Mouse (Mus musculus) layer of hippocampus, adult 2 months (tissue): ENCODE results near the gene Nfasc. TPM values are rescaled to one million over a fixed set of nuclear protein-coding genes. Genes with fewer than 3 reads are reported as not detected.

Experiments
- DNase-seq, 2 experiments: peaks; one replicate each; pipeline ENCODE4 v3.0.0; 2022; ENCODE audit warnings: low spot score in 2 of 2
- H3K27ac ChIP-seq: fragments of 200-600 bp; 2 replicates; pipeline ENCODE4 v1.8.1; 2022
- H3K4me3 ChIP-seq: fragments of 200-600 bp; 2 replicates; pipeline ENCODE4 v1.8.1; 2022; ENCODE audit warnings: mild to moderate bottlenecking
- CTCF ChIP-seq: fragments of 200-600 bp; conservative IDR thresholded peaks from 2 replicates; pipeline ENCODE4 v1.8.1; 2022; ENCODE audit warnings: antibody characterized with exemption, mild to moderate bottlenecking, moderate library complexity
- total RNA-seq, 2 experiments: library from RNA; stranded (reverse); gene quantifications; 2 replicates each; pipeline ENCODE4 v1.2.3; 2021

Gene Nfasc
- total RNA-seq, 2 experiments from 2014 or later: 150 to 169 TPM

DNA sequence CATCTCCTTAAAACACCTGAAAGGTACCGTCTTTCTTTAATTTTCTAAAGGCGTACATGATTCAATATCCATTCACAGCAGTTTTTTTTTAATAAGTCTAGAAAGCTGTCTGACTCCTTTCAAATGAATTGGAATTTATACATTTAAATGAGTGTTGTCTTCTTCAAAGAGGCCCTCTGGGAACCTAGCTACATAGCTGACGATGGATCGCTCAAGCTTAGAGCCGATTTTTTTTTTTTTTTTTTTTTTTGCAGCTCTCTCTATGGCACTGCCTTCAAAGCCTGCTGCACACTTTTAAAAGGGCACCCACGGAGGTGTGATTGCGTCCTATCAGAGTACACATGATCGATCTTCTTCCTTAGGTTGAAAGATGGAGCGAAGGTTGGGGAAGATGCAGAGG, 26.6 kb downstream of the Nfasc start:
- H3K4me3 ChIP-seq: no peak overlapping the region
- H3K27ac ChIP-seq: no peak overlapping the region
- TF ChIP-seq CTCF: no peak
- no peak for DNase-seq

DNA sequence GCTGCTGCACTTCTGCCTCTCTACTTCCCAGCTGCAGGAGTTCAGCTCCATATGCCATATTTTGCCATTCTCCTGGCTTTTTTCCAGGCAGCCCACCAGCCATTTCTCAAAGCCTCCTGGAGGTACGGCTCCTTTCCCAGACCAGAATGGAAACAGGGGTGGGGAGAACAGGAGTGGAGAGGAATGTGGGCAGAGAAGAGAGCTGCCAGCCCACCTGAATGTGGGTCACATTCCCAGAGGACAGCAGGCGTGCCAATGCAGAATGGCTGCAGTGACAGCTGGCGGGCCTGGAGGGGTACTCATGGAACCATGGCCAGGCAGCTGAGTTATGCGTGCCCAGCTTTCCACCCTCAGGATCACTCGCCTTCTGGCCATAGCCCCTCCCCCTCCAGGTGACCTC, 32.2 kb downstream of the Nfasc start:
- no peak for DNase-seq

DNA sequence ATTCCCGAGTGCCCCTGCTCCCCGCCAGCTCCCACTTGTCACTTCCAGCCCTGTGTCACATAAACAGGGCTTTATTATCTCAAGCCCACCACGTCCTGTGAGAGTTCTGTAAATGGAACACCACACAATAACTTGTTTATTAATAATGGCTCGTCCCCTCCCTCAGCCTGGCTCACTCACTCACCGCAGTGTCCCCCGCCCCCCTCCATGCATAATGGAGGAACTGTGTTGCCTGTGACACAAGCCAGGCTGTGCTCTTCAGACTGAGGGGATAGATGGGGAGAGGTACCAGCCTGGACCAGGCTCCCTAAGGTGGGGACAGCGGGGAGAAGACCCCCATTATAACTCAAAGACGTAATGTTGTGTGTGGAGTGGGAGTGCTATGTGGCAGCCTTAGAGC, 34.3 kb downstream of the Nfasc start:
- DNase-seq: no peak
- no peak for TF ChIP-seq CTCF
- peak overlapping the region; percentile 82 for H3K27ac ChIP-seq
- no peak overlapping the region; the same call in 1 of the 2 replicates for H3K4me3 ChIP-seq

More for the DNA sequence above, 32.2 kb downstream of the Nfasc start:
- no peak for TF ChIP-seq CTCF
- H3K4me3 ChIP-seq: no peak overlapping the region
- peak overlapping the region; percentile 57; the same call in 1 of the 2 replicates for H3K27ac ChIP-seq

DNA sequence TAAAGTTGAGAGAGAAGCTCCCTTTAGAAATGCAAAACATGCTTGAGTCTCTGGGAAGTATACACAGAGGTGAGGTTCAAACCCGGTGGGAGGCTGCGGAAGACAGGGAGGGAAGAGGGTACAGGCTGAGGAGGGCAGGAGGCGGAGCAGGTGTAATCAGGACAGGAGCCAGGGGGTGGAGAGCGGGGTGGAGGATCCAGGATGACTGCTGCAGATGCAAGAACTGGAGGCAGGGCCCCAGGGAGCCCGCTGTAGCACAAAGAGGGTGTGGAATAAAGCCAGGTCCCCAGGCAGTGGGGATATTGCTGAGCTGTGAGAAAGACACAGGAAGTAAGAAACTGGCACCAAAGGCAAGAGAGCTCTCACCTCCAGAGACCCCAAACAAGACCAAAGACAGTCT, 38.1 kb downstream of the Nfasc start:
- TF ChIP-seq CTCF: no peak
- no peak overlapping the region for H3K4me3 ChIP-seq
- DNase-seq: no peak
- no peak overlapping the region for H3K27ac ChIP-seq

DNA sequence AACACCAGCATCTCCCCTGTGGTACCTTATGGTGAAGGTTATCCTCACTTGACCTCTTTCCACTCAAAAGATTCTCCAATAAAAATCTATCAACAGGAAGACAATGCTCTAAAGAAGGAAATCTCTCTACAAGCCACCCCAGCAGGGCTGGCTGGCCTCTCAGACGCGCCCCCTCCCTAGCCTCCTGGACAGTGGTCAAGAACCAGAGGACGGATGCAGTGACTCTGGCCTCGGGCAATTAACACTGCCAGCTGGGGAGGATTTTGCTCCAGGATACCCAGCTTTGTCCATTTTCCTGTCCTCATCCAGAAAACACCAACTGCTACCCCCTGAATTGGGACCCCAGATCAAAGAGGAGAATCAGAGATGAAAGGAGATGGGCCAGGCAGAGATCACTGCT, 44.7 kb downstream of the Nfasc start:
- no peak for TF ChIP-seq CTCF
- H3K27ac ChIP-seq: peak overlapping the region; percentile 40; the same call in 1 of the 2 replicates
- DNase-seq: no peak
- no peak overlapping the region for H3K4me3 ChIP-seq

DNA sequence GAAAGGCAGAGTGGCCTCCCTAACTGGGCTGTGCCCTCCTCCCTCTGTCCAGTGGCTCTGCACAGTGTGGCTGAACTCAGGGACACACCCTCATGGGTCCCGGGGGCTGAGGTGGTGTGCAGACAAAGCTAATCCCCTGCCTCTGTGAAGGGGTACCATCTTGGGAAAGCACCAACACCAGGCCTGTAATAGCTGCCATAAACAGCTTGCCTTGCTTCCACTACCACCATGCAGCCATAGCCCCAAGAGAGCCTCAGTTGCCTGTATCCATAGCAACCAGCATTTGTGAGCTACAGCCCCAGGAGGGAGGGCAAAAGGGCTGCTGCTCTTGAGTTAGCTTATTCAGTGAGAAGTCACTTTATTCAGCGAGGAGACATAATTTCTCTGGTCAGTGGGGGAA, 45.4 kb downstream of the Nfasc start:
- DNase-seq: no peak
- no peak overlapping the region for H3K4me3 ChIP-seq
- no peak for TF ChIP-seq CTCF
- peak overlapping the region; percentile 40; the same call in 1 of the 2 replicates for H3K27ac ChIP-seq

DNA sequence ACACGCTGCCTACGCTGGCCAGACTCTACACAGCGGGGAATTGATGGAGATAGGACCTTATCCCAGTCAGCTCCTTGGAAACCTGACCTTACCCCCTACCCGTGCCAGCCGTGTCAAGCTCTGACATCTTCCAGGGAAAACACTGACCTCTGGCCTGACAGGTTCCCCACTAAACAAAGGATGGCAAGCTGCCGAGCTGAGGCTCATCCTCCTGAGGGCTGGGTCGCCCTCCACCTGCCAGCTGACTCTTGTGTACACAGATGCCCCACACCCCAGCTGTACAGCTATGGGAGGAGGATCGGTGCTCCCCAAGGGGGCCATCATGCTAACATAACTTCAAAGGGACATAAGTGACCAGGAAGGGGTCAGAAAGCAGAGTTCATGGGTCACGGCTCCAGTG, 47.6 kb downstream of the Nfasc start:
- TF ChIP-seq CTCF: no peak
- Histone ChIP-seq H3K4me3 (no peak overlapping the region), H3K27ac (peak overlapping the region; percentile 46; the same call in 1 of the 2 replicates)
- no peak for DNase-seq

DNA sequence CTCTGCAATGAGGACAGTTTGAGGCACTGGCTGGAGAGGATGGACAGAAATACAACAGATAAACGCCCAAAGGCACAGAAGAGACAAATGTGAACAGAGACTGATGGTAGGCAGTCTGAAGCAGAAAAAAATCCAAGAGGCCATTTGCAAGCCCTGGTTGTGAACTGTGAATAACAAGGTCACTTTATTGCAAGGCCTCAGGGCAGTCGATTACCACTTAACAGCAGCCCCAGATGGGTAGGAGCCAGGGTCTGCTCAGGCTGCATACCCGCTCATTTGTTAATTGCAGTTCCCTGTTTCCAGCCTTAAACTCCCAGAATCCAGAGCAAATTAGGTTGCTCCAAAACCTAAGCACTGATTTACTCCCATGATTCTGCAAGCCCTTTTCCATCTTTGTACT, 52.4 kb downstream of the Nfasc start:
- H3K4me3 ChIP-seq: no peak overlapping the region
- no peak overlapping the region for H3K27ac ChIP-seq
- no peak for DNase-seq
- no peak for TF ChIP-seq CTCF

DNA sequence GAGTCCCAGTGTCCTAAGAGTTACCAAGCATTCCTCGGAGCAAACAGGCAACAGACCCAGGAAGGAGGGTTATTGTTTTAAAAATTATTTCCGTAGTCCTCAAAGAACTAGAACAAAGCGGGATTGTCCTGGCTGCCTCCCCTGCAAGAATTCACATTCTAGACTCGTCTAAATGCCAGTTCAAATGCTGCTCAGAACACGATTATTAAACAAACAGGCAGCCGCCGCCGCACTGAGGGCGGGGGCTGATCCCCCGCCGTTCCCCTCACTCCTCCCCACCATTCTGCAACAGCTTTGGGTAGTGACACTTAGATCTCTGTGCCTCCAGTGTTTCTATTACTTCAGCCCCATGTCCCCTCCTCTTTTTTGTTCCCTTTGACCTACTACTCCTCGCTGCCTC, 62.7 kb downstream of the Nfasc start:
- no peak for DNase-seq
- peak overlapping the region; percentile 30; the same call in 1 of the 2 replicates for H3K27ac ChIP-seq
- no peak for TF ChIP-seq CTCF
- H3K4me3 ChIP-seq: no peak overlapping the region

DNA sequence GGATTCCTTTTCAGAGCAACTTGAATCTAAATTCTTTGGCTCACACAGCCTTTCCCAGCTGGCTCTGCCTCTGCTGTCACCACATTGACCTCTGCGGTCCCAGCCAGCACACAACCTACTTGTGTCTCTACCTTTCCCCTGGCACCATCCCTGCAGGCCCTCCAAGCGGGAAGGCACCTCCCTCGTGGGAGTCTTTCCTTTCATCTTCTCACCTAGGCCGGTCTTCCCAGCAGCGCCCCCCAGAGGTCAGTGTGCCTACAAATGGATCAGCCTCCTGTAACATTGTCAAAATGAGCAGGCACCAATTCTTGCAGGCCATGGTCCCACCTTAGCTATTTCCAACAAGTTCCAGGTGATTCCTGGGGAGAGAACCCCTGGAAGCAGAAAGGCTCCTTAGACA, 63.5 kb downstream of the Nfasc start:
- peak overlapping the region; percentile 30; the same call in 1 of the 2 replicates for H3K27ac ChIP-seq
- no peak for DNase-seq
- TF ChIP-seq CTCF: peak; percentile 65

DNA sequence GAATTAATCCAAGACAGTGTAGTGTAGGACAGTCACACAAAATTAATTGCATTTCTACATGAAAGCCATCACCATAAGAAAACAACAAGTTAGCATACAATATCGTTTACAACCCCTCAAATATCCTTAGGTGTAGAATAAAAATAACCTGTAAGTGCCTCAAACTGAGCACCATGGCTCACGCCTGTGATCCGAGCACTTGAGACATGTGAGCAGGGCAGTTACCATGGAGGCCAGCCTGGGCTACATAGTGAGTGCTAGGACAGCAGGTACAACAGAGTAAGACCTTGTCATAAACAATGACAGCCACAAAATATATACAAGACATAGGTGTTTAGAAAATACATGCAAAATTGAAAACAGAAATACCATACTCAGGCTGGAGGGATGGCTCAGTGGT, 68.9 kb downstream of the Nfasc start:
- H3K27ac ChIP-seq: no peak overlapping the region
- H3K4me3 ChIP-seq: no peak overlapping the region
- no peak for DNase-seq
- no peak for TF ChIP-seq CTCF

More for the DNA sequence above, 63.5 kb downstream of the Nfasc start:
- no peak overlapping the region for H3K4me3 ChIP-seq

DNA sequence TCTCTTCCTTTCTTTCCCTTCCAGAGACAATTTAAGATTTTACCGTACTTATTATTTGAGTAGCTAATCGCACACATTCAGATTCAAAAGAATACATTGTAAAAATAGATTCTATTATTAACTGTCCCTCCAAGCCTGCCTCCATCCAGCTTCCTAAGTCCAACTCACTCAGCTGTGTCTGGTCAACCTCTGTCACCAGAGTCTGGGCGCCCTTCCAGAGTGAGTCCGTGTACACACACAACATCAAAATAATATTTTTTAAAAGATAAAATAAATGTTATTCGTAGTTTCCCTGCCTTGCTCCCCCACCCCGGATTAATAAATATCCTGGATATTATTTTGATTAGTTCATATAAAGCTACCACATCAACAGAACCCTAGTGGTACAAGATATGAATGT, 72.4 kb downstream of the Nfasc start:
- no peak for DNase-seq
- no peak overlapping the region for H3K27ac ChIP-seq
- no peak for TF ChIP-seq CTCF
- no peak overlapping the region for H3K4me3 ChIP-seq

DNA sequence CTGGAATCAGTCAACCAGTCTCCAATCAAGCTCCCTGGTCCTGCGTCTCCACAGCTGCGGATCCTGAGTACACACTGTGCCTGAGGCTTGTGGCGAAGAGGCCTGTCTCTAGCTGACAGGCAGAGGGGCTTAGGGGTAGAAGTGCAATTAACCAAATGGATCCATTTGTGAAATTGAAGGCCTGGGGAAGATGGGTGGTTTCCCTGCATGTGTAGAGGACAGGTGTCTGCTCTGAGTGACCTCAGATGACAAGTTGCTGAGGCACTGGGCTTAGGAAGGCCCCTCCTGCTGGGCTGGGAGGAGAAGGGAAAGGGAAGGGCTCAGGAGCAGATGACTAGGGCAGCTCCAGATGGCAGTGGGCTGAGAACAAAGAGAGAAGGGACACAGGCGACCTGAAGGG, 81.2 kb downstream of the Nfasc start:
- Histone ChIP-seq H3K4me3 (no peak overlapping the region), H3K27ac (peak overlapping the region; percentile 78)
- DNase-seq: no peak
- TF ChIP-seq CTCF: no peak

DNA sequence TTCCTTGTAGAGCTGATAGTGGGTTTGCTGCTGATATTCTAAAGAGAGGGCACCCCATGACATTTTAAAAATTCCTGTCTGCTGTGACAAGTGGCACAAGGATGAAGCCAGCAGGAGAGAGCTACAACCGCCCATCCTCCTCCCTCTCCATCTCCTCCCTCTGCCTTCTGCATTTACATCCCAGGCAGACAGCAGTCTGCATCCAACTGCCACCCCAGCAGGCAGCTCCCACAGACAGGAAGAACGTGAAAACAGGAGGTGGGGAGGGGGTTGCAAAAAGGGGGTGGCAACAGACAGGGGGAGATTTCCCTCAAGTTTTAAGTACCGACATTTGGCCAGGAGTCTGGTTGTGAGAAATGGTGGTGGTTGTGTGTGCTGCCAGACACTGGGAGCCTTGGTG, 82.0 kb downstream of the Nfasc start:
- Histone ChIP-seq H3K27ac (peak overlapping the region; percentile 78), H3K4me3 (no peak overlapping the region)
- peak; percentile 60 to 79 for DNase-seq
- no peak for TF ChIP-seq CTCF

DNA sequence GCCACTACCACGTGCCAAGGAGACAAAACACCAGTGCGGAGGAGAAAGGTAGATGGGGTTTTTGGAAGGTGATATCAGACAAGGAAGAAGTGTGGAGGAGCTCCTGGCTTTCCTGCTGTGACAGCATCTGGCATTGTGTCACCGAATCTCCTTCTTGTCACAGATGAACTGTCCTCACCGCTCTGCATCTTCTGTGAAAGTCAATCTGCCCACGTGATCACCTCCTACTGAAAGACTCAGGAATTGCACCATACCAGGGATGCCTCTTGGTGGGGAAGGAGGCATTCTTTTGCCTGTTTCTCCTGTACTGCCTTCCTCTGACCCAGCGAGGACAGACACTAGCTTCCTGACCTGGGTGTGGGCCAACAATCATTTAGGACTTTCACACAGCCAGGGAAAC, 86.0 kb downstream of the Nfasc start:
- no peak overlapping the region for H3K4me3 ChIP-seq
- DNase-seq: no peak
- H3K27ac ChIP-seq: no peak overlapping the region
- TF ChIP-seq CTCF: peak; percentile 51
